Mouse (Mus musculus): ENCODE data around the gene Cnpy1.

GRCm38 (mm10) chr5:28173674-28174073 is 71.9 kb downstream of the Cnpy1 start:
- TF ChIP-seq POLR2A (IDR thresholded peaks at IDR 0.05; ENCODE audit: control insufficient read depth, low read depth, low read length) (no peak), CTCF (IDR thresholded peaks at IDR 0.05; ENCODE audit: control insufficient read depth, insufficient read depth, insufficient replicate concordance, low read depth, low read length) (no peak)

Measured in testis, adult 2 months (tissue).